ENCODE assay signal across 11 mouse cellular contexts in the genomic region with DNA sequence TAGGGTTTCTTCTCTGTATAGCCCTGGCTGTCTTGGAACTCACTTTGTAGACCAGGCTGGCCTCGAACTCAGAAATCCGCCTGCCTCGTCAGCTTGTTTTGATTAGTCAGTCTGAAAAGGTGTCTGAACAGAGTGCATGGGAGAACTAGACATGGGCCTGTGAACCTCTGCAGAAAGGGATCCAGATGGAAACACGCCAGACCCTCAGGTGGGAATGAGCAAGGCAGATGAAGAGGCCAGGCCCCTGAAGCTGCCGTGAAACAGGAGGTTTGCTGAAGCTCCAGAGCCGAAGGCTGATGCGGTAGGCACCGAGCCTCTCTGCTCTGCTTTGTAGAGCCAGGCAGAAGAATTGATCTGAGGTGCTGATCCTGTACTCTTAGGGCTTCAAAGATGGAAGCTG. TPM values are rescaled to one million over a fixed set of nuclear protein-coding genes. Genes with fewer than 3 reads are reported as not detected.
DNase-seq lines count a peak whose midpoint lies in the region; ATAC-seq lines count a peak whose summit lies in the region.
"Had no signal": no experiment of that assay in that cellular context is flagged by ENCODE, and none has a peak within 500 bp of the region (broad histone marks: within the 10 kb centered on the region; RNA-seq: fewer than 3 reads in every experiment).

No protein-coding gene starts in this region.

- H3K9ac ChIP-seq in forebrain, embryonic 15.5 days (replicated peaks) = 0 out of 2 replicates have a peak overlapping the region, but pooled peaks have one; percentile 9
- H3K9ac ChIP-seq in limb, embryonic 11.5 days (ENCODE audit: low read length) = peak overlapping the region; percentile 18; the same call in 1 of the 2 replicates
- 0 out of 2 replicates have a peak overlapping the region, but pooled peaks have one; percentile 23 for H3K9ac ChIP-seq in neural tube, embryonic 15.5 days (replicated peaks)
- H3K9ac ChIP-seq: liver, embryonic 15.5 days had no signal

- intact Hi-C loops in gastrocnemius, postnatal 14 days (cut with DNase I; ENCODE audit: low total_unique reads) = loop anchor here (2.0 kb wide), 1 partner anchor 19 kb away; no protein-coding TSS in a partner anchor

- no peaks in the 10 kb centered on the region for H3K9me3 ChIP-seq in forebrain, embryonic 15.5 days
- no peaks in the 10 kb centered on the region for H3K9me3 ChIP-seq in limb, embryonic 11.5 days (ENCODE audit: control insufficient read depth, low read length)
- H3K9me3 ChIP-seq in neural tube, embryonic 15.5 days (replicated peaks) = no peaks in the 10 kb centered on the region
- H3K9me3 ChIP-seq: liver, embryonic 15.5 days; megakaryocyte, embryonic 14.5 days had no signal

- H3K27me3 ChIP-seq in forebrain, embryonic 15.5 days = no peaks in the 10 kb centered on the region
- no peaks in the 10 kb centered on the region for H3K27me3 ChIP-seq in limb, embryonic 11.5 days (ENCODE audit: control insufficient read depth, insufficient read depth, low read length)
- H3K27me3 ChIP-seq in neural tube, embryonic 15.5 days (replicated peaks) = 0 out of 2 replicates have a peak, but pooled peaks cover 3% of the 10 kb centered on the region
- H3K27me3 ChIP-seq: megakaryocyte, embryonic 14.5 days had no signal

- peaks cover 27% of the 10 kb centered on the region for H3K36me3 ChIP-seq in forebrain, embryonic 15.5 days
- H3K36me3 ChIP-seq in limb, embryonic 11.5 days (ENCODE audit: control insufficient read depth, insufficient read depth, low read length) = peaks cover 10% of the 10 kb centered on the region
- peaks cover 23% of the 10 kb centered on the region for H3K36me3 ChIP-seq in neural tube, embryonic 15.5 days

- peaks cover 57% of the 10 kb centered on the region for H3K4me1 ChIP-seq in forebrain, embryonic 15.5 days
- H3K4me1 ChIP-seq in limb, embryonic 11.5 days (ENCODE audit: control insufficient read depth, insufficient read depth, low read length) = peaks cover 34% of the 10 kb centered on the region
- peaks cover 53% of the 10 kb centered on the region for H3K4me1 ChIP-seq in neural tube, embryonic 15.5 days

- 78% methylated on average over 8 of the region's 8 CpGs for WGBS in forebrain, embryonic 15.5 days
- WGBS in limb, embryonic 11.5 days = 72% methylated on average over 8 of the region's 8 CpGs
- 86% methylated on average over 8 of the region's 8 CpGs for WGBS in neural tube, embryonic 15.5 days

- peak overlapping the region; percentile 67 for H3K27ac ChIP-seq in forebrain, embryonic 15.5 days (replicated peaks)
- peak overlapping the region; percentile 92; the same call in 1 of the 2 replicates for H3K27ac ChIP-seq in limb, embryonic 11.5 days (replicated peaks; ENCODE audit: low read depth, low read length)
- H3K27ac ChIP-seq in neural tube, embryonic 15.5 days (replicated peaks) = peak overlapping the region; percentile 72
- H3K27ac ChIP-seq: liver, embryonic 15.5 days had no signal

- DNase-seq in testis, postnatal 10 days (ENCODE audit: low spot score) = peak; percentile 49
- DNase-seq in testis, postnatal 14 days (ENCODE audit: low spot score) = no peak
- DNase-seq in limb, embryonic 11.5 days (ENCODE audit: low spot score) = no peak
- DNase-seq in gastrocnemius, postnatal 14 days = no peak
- no peak for DNase-seq in lung, postnatal 10 days

- no peak overlapping the region for H3K4me3 ChIP-seq in forebrain, embryonic 15.5 days
- H3K4me3 ChIP-seq in limb, embryonic 11.5 days (ENCODE audit: low read depth, low read length) = no peak overlapping the region
- H3K4me3 ChIP-seq in neural tube, embryonic 15.5 days (replicated peaks) = no peak overlapping the region
- H3K4me3 ChIP-seq: liver, embryonic 15.5 days; megakaryocyte, embryonic 14.5 days had no signal

- ATAC-seq in forebrain, embryonic 15.5 days (replicated peaks) = no peak
- ATAC-seq in limb, embryonic 11.5 days (ENCODE audit: insufficient number of reproducible peaks, low FRiP score, low TSS enrichment, low read depth) = no peak
- ATAC-seq in neural tube, embryonic 15.5 days (ENCODE audit: low FRiP score) = no peak
- ATAC-seq in megakaryocyte, adult 5-6 weeks (ENCODE audit: poor library complexity, severe bottlenecking) = no peak
- ATAC-seq: inflammation-experienced regulatory T-cells, adult 6 months had no signal

- no peak overlapping the region for H3K4me2 ChIP-seq in forebrain, embryonic 15.5 days (replicated peaks)
- H3K4me2 ChIP-seq in limb, embryonic 11.5 days (ENCODE audit: low read depth, severe bottlenecking) = no peak overlapping the region
- H3K4me2 ChIP-seq in neural tube, embryonic 15.5 days = no peak overlapping the region
- H3K4me2 ChIP-seq: liver, embryonic 15.5 days had no signal

RNA-seq across cellular contexts. Expression of gene Lzts2, which starts 2.0 kb away (rescaled TPM):
- polyA plus RNA-seq in forebrain, embryonic 15.5 days (2015; fragmentation: Nextera tagmentation; extraction: Ambion mirVana) = 25.7 and 27.7 TPM in 2 replicates
- polyA plus RNA-seq in limb, embryonic 11.5 days (2014; fragmentation: Nextera tagmentation; extraction: Ambion mirVana) = 64.4 and 71.7 TPM in 2 replicates
- polyA plus RNA-seq in neural tube, embryonic 15.5 days (2015; fragmentation: Nextera tagmentation; extraction: Ambion mirVana) = 23.4 and 28.2 TPM in 2 replicates
- total RNA-seq in gastrocnemius, postnatal 14 days (2021) = 10 to 100 TPM; 26.8 to 29.0 TPM
- 0.32 and 0.36 TPM in 2 replicates for total RNA-seq in megakaryocyte, adult 5-6 weeks (2015)
- 0.37 and 0.51 TPM in 2 replicates for total RNA-seq in megakaryocyte, adult 5-6 weeks (2017)

RNA-seq across cellular contexts. Expression of gene Mrpl43, which starts 6.0 kb away (rescaled TPM):
- 83.9 and 87.1 TPM in 2 replicates for polyA plus RNA-seq in forebrain, embryonic 15.5 days (2015; fragmentation: Nextera tagmentation; extraction: Ambion mirVana)
- 69.3 and 73.6 TPM in 2 replicates for polyA plus RNA-seq in limb, embryonic 11.5 days (2014; fragmentation: Nextera tagmentation; extraction: Ambion mirVana)
- 89.1 and 96.2 TPM in 2 replicates for polyA plus RNA-seq in neural tube, embryonic 15.5 days (2015; fragmentation: Nextera tagmentation; extraction: Ambion mirVana)
- total RNA-seq in gastrocnemius, postnatal 14 days (2021) = 10 to 100 TPM; 32.9 to 35.4 TPM
- 35.9 and 47.9 TPM in 2 replicates for total RNA-seq in megakaryocyte, adult 5-6 weeks (2015)
- 25.3 and 29.3 TPM in 2 replicates for total RNA-seq in megakaryocyte, adult 5-6 weeks (2017)

RNA-seq across cellular contexts. Expression of gene Twnk, which starts 6.8 kb away (rescaled TPM):
- 24.0 and 24.4 TPM in 2 replicates for polyA plus RNA-seq in forebrain, embryonic 15.5 days (2015; fragmentation: Nextera tagmentation; extraction: Ambion mirVana)
- polyA plus RNA-seq in limb, embryonic 11.5 days (2014; fragmentation: Nextera tagmentation; extraction: Ambion mirVana) = 19.0 and 25.4 TPM in 2 replicates
- 12.9 and 15.8 TPM in 2 replicates for polyA plus RNA-seq in neural tube, embryonic 15.5 days (2015; fragmentation: Nextera tagmentation; extraction: Ambion mirVana)
- total RNA-seq in gastrocnemius, postnatal 14 days (2021) = 10 to 100 TPM; 14.5 to 15.9 TPM
- 6.2 and 6.3 TPM in 2 replicates for total RNA-seq in megakaryocyte, adult 5-6 weeks (2015)
- 6.5 and 6.8 TPM in 2 replicates for total RNA-seq in megakaryocyte, adult 5-6 weeks (2017)

RNA-seq across cellular contexts. Expression of gene Sema4g, which starts 23.3 kb away (rescaled TPM):
- polyA plus RNA-seq in forebrain, embryonic 15.5 days (2015; fragmentation: Nextera tagmentation; extraction: Ambion mirVana) = 14.4 and 15.5 TPM in 2 replicates
- 5.3 and 5.9 TPM in 2 replicates for polyA plus RNA-seq in limb, embryonic 11.5 days (2014; fragmentation: Nextera tagmentation; extraction: Ambion mirVana)
- 17.4 and 19.4 TPM in 2 replicates for polyA plus RNA-seq in neural tube, embryonic 15.5 days (2015; fragmentation: Nextera tagmentation; extraction: Ambion mirVana)
- 1 to 10 TPM in 1 of 2 experiments, under 1 TPM in 1; 0.73 to 1.3 TPM for total RNA-seq in gastrocnemius, postnatal 14 days (2021)
- total RNA-seq in megakaryocyte, adult 5-6 weeks (2015) = not detected in 2 replicates
- not detected in 2 replicates for total RNA-seq in megakaryocyte, adult 5-6 weeks (2017)

RNA-seq across cellular contexts. Expression of gene Pdzd7, which starts 33.3 kb away (rescaled TPM):
- 1.7 and 2.2 TPM in 2 replicates for polyA plus RNA-seq in forebrain, embryonic 15.5 days (2015; fragmentation: Nextera tagmentation; extraction: Ambion mirVana)
- polyA plus RNA-seq in limb, embryonic 11.5 days (2014; fragmentation: Nextera tagmentation; extraction: Ambion mirVana) = 0.14 and 0.21 TPM in 2 replicates
- polyA plus RNA-seq in neural tube, embryonic 15.5 days (2015; fragmentation: Nextera tagmentation; extraction: Ambion mirVana) = 1.5 and 2.6 TPM in 2 replicates
- 10 to 100 TPM in 1 of 2 experiments, 1 to 10 TPM in 1; 9.8 to 10.9 TPM for total RNA-seq in gastrocnemius, postnatal 14 days (2021)
- total RNA-seq in megakaryocyte, adult 5-6 weeks (2015) = not detected in 2 replicates
- total RNA-seq in megakaryocyte, adult 5-6 weeks (2017) = not detected in 2 replicates
- polyA plus RNA-seq: inflammation-experienced regulatory T-cells, adult 6 months; liver, embryonic 15.5 days had no signal
